Mouse (Mus musculus) liver, embryonic 11.5 days (tissue): ENCODE data around the gene Limd1. TPM values are rescaled to one million over a fixed set of nuclear protein-coding genes. Genes with fewer than 3 reads are reported as not detected.
"Not testable (repeated sequence)": the region's sequence is repeated elsewhere in the genome, so short reads cannot be mapped to it uniquely, and the experiment has no call there.

Experiments used
- ATAC-seq: fragments of 200-750 bp; cut with Nextera tagmentation; replicated peaks from 2 replicates; pipeline ENCODE4 v1.8.0; 2017; ENCODE audit warnings: moderate number of reproducible peaks, mild to moderate bottlenecking, moderate TSS enrichment, moderate library complexity; ENCODE audit not compliant: low FRiP score
- DNase-seq: peaks from one replicate; pipeline ENCODE4 v3.0.0-alpha.2; 2017; ENCODE audit warnings: low spot score
- H3K27ac ChIP-seq: fragments of 300-500 bp; sonication (generic); 2 replicates; pipeline ENCODE4 v1.5.1; 2014; ENCODE audit warnings: mild to moderate bottlenecking, low read depth, low read length, control low read depth
- H3K27me3 ChIP-seq: fragments of 300-500 bp; sonication (generic); replicated peaks from 2 replicates; pipeline ENCODE4 v1.6.1; 2014; ENCODE audit warnings: low read length, mixed read lengths; ENCODE audit not compliant: control insufficient read depth, insufficient read depth
- H3K36me3 ChIP-seq: fragments of 300-500 bp; sonication (generic); 2 replicates; pipeline ENCODE4 v1.6.1; 2014; ENCODE audit warnings: mild to moderate bottlenecking, low read length, moderate library complexity, mixed read lengths; ENCODE audit not compliant: control insufficient read depth, insufficient read depth
- H3K4me1 ChIP-seq: fragments of 300-500 bp; sonication (generic); replicated peaks from 2 replicates; pipeline ENCODE4 v1.6.1; 2014; ENCODE audit warnings: low read length, mixed read lengths; ENCODE audit not compliant: control insufficient read depth, insufficient read depth
- H3K4me2 ChIP-seq: fragments of 300-500 bp; sonication (generic); 2 replicates; pipeline ENCODE4 v1.6.1; 2014; ENCODE audit warnings: mild to moderate bottlenecking, control low read depth, moderate library complexity
- H3K4me3 ChIP-seq: fragments of 300-500 bp; sonication (generic); 2 replicates; pipeline ENCODE4 v1.5.1; 2014; ENCODE audit warnings: low read depth, low read length, control low read depth
- H3K9ac ChIP-seq: fragments of 300-500 bp; sonication (generic); 2 replicates; pipeline ENCODE4 v1.6.1; 2014; ENCODE audit warnings: low read depth, low read length, control low read depth
- H3K9me3 ChIP-seq: fragments of 300-500 bp; sonication (generic); 2 replicates; pipeline ENCODE4 v1.6.1; 2016; ENCODE audit warnings: low read length, inconsistent platforms, mixed read lengths; ENCODE audit not compliant: control insufficient read depth
- WGBS: fragments of 180-500 bp; shearing (Covaris S2); extraction: QIAGEN DNeasy Blood & Tissue Kit; methylation state at CpG from one replicate; pipeline ENCODE4 v1.1.7; 2014; 5-methylcytosine and 5-hydroxymethylcytosine counted together
- polyA plus RNA-seq: library from polyadenylated mRNA; unstranded; fragments of >200 nt; fragmentation: Nextera tagmentation; extraction: Ambion mirVana; gene quantifications from 2 replicates; pipeline ENCODE4 v1.2.1, GENCODE M21; 2014

Limd1 gene
- polyA plus RNA-seq = 41.7 and 42.2 TPM in 2 replicates

GRCm38 (mm10) chr9:123478586-123479195 lies at the start of gene Limd1:
Limd1 (plus strand) TSS chr9:123478706.
- Histone ChIP-seq H3K27me3 (no peaks in the 10 kb centered on the region), H3K27ac (peak within 1 kb of the TSS; percentile 87), H3K36me3 (peaks cover 9% of the 10 kb centered on the region), H3K4me1 (peaks cover 41% of the 10 kb centered on the region), H3K4me3 (peak within 1 kb of the TSS; percentile 78), H3K4me2 (peak within 1 kb of the TSS; percentile 99), H3K9me3 (no peaks in the 10 kb centered on the region), H3K9ac (peak within 1 kb of the TSS; percentile 88)
- ATAC-seq = peak; percentile 83
- DNase-seq = peak; percentile 79
- WGBS = 0% methylated on average over 32 of the region's 57 CpGs

DNA sequence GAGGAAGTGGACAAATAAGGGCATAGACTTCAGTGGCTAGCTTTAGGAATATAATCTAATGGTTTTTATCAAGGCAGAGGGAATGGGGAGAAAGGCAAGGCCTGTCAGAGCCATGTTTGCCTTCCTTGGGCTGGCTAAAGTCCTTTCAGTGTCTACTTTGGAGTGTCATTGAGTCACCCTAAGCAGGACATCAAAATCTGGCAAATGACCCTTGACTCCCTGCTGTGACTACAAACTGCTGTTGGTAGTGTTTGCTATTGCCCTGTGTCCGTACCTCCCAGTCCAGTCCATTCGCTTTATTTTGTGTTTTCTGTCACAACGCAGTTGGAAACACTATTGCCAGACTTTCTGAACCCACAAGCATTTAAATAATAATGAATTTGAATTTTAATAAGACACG lies 48.6 kb upstream of the Limd1 start:
- DNase-seq (no peak), ATAC-seq (no peak)
- Histone ChIP-seq H3K4me2 (no peak overlapping the region), H3K36me3 (no peaks in the 10 kb centered on the region; the same call in 1 of the 2 replicates), H3K27me3 (no peaks in the 10 kb centered on the region), H3K27ac (no peak overlapping the region), H3K9me3 (no peaks in the 10 kb centered on the region), H3K4me1 (peaks cover 8% of the 10 kb centered on the region; the same call in 1 of the 2 replicates), H3K4me3 (no peak overlapping the region), H3K9ac (no peak overlapping the region)
- WGBS = 76% methylated on average over 4 of the region's 4 CpGs

GRCm38 (mm10) chr9:123430973-123431372 lies 47.5 kb upstream of the Limd1 start:
- H3K9ac ChIP-seq = no peak overlapping the region
- no peaks in the 10 kb centered on the region; the same call in 1 of the 2 replicates for H3K36me3 ChIP-seq
- DNase-seq (no peak), ATAC-seq (no peak)
- H3K27ac ChIP-seq = 0 out of 2 replicates have a peak overlapping the region, but pooled peaks have one; percentile 28
- no peak overlapping the region for H3K4me2 ChIP-seq
- H3K4me1 ChIP-seq = peaks cover 8% of the 10 kb centered on the region; the same call in 1 of the 2 replicates
- no peak overlapping the region for H3K4me3 ChIP-seq
- no peaks in the 10 kb centered on the region for H3K9me3 ChIP-seq
- no peaks in the 10 kb centered on the region for H3K27me3 ChIP-seq

GRCm38 (mm10) chr9:123438223-123438622 lies 40.3 kb upstream of the Limd1 start:
- no peak overlapping the region for H3K27ac ChIP-seq
- WGBS = 82% methylated on average over 2 of the region's 2 CpGs
- no peak overlapping the region for H3K4me2 ChIP-seq
- H3K4me3 ChIP-seq = no peak overlapping the region
- no peaks in the 10 kb centered on the region for H3K27me3 ChIP-seq
- no peaks in the 10 kb centered on the region for H3K9me3 ChIP-seq
- peaks cover 3% of the 10 kb centered on the region; the same call in 1 of the 2 replicates for H3K36me3 ChIP-seq
- H3K4me1 ChIP-seq = peaks cover under 1% of the 10 kb centered on the region; the same call in 1 of the 2 replicates
- ATAC-seq (no peak), DNase-seq (no peak)
- H3K9ac ChIP-seq = no peak overlapping the region

DNA sequence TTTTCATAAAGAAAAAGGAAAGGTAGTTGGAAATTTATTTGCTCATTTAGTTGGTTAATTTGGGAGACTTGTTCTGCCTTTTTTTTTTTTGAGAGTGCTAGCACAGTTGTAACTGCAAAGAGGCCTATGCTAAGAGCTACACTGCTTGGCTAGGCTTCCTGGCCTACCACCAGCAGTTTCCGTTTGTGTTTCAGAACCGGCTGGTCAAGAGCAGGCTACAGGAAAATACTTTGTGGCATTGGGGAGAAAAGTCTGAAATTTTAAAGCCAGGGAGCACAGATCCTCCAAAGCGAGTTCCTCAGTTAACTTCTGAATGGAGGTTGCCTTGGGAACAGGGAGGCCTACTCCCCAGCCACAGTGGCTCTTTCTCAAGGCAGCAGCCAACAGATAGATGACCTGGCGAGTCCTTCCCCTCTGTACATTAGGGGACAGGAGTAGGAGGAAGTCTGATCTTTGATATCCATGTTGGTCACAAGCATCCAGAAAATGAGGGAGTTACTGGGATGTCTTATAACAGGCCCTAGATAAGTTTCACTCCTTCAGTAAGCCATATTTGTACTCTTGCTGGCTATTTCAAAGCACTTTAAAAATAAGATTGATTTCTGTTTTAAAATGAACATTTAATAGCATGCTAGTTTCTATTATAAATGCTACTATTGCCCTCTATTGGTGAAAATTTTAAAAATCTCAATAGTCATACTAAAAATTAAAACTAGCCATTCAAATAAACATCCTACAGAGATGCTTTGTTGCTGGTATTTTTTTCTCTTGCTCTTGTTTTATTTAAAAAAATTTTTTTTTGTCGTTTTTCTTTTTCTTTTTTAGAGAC lies 38.1 kb upstream of the Limd1 start:
- H3K36me3 ChIP-seq = peaks cover 3% of the 10 kb centered on the region; the same call in 1 of the 2 replicates
- 58% methylated on average over 5 of the region's 5 CpGs for WGBS

DNA sequence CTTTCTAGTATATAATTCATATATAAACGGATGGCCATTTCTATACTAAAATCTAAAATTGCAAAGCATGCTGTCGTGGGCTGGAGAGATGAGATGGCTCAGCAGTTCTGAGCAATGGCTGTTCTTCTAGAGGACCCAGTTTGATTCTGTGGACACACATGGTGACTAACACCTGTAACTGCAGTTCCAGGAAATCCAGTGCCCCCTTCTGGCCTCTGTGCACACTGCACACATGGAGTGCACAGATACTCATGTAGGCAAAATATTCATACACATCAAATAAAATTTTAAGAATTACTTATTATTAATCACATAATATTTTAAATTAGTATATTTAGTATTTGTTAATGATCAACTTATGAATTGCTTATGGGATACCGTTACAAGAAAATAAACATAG lies 31.4 kb upstream of the Limd1 start:
- DNase-seq, ATAC-seq, H3K27ac ChIP-seq, H3K4me1 ChIP-seq, H3K4me3 ChIP-seq, H3K36me3 ChIP-seq, H3K9me3 ChIP-seq, H3K4me2 ChIP-seq, H3K9ac ChIP-seq, H3K27me3 ChIP-seq: not testable (repeated sequence)
- 91% methylated on average over 2 of the region's 3 CpGs for WGBS

More for the DNA sequence above, 38.1 kb upstream of the Limd1 start:
- Histone ChIP-seq H3K27me3 (no peaks in the 10 kb centered on the region), H3K9ac (no peak overlapping the region), H3K9me3 (no peaks in the 10 kb centered on the region), H3K4me3 (no peak overlapping the region), H3K4me2 (no peak overlapping the region), H3K27ac (no peak overlapping the region), H3K4me1 (no peaks in the 10 kb centered on the region)
- ATAC-seq = no peak
- DNase-seq = no peak

DNA sequence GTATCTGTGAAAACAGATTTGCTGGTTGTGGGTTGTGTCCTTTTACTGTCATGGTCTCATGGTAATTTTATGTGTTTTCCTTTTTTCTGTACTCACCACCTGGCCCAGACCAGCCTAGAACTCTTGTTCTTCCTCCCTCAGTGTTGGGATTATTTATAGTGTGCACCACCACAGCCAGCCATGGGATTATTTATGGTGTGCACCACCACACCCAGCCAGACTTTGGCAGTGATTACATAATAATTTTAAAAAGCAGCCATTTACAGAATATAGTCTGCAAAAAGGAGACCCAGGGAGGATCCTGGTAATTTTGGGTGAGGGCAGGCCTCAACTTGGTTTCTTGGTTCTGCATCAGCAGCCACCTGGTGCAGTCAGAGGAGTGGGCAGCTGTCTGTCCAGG lies 29.9 kb upstream of the Limd1 start:
- Histone ChIP-seq H3K27me3 (no peaks in the 10 kb centered on the region), H3K4me2 (no peak overlapping the region), H3K4me1 (no peaks in the 10 kb centered on the region), H3K36me3 (peaks cover 4% of the 10 kb centered on the region; the same call in 1 of the 2 replicates), H3K27ac (no peak overlapping the region), H3K9ac (no peak overlapping the region), H3K4me3 (no peak overlapping the region), H3K9me3 (no peaks in the 10 kb centered on the region)
- DNase-seq = no peak
- ATAC-seq = no peak

DNA sequence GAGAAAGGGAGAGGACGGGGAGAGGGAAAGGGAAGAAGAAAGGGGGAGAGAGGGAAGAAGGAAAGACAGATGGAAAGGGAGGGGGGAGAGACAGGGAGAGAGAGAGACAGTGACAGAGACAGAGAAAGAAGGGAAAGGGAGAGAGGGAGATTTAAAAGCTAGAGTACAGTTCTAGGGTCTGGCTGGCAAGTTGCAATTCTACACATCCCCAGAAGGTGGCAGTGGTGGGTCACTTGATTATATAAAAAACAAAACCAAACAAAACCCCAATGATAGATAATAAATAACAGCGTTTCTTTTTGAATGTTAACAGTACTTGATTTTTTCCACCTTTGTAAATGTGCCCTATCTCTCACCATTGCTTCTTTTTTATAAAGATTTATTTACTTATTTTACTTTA lies 28.3 kb upstream of the Limd1 start:
- H3K4me2 ChIP-seq = no peak overlapping the region
- no peaks in the 10 kb centered on the region for H3K27me3 ChIP-seq
- H3K4me1 ChIP-seq = no peaks in the 10 kb centered on the region
- DNase-seq (no peak), ATAC-seq (no peak)
- 38% methylated on average over 2 of the region's 2 CpGs for WGBS
- H3K36me3 ChIP-seq = peaks cover 4% of the 10 kb centered on the region; the same call in 1 of the 2 replicates
- no peaks in the 10 kb centered on the region for H3K9me3 ChIP-seq
- H3K27ac ChIP-seq = no peak overlapping the region
- H3K4me3 ChIP-seq = no peak overlapping the region
- H3K9ac ChIP-seq = no peak overlapping the region
